Mouse (Mus musculus) spleen, adult 12 weeks (tissue): ENCODE measurements around the gene Ap4b1.

Experiments
- DNase-seq: peaks from one replicate; pipeline ENCODE4 v3.0.0; 2022; ENCODE audit warnings: low spot score

The Ap4b1 gene

DNA sequence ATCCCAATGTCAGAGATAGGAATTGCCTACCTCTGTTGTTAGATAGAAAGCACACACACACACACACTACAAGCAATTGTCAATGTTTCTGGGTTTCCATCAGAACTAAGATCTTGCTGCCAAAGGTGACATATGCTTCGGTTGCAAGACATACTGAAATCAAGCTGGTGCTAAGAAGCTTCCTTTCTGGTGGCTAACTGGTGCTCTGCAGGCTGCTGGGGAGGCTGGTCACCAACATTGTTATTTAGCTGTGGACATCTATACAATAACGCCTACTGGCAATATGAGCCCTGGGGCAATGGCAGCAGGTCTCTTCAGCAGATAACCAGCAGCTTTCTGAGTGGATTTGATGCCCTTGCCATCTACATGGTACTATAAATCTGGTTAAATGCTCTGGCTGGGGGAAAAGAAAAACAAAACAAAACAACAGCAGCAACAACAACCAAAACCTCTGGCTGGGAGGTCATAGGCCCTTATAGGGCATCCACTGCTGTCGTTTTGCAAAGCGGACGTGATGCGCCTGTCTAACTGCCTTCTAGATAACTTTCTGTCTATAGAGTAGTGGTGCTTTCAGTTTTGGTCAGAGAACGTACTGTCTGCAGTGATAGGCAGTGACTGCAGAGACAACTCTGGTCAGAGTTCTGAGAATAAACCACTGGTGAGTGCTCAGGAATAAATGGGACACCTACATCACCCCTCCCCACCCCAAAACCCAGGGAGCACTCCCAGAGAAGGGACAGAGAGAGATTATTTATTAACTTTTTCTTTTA, 47.9 kb downstream of the Ap4b1 start:
- no peak for DNase-seq

DNA sequence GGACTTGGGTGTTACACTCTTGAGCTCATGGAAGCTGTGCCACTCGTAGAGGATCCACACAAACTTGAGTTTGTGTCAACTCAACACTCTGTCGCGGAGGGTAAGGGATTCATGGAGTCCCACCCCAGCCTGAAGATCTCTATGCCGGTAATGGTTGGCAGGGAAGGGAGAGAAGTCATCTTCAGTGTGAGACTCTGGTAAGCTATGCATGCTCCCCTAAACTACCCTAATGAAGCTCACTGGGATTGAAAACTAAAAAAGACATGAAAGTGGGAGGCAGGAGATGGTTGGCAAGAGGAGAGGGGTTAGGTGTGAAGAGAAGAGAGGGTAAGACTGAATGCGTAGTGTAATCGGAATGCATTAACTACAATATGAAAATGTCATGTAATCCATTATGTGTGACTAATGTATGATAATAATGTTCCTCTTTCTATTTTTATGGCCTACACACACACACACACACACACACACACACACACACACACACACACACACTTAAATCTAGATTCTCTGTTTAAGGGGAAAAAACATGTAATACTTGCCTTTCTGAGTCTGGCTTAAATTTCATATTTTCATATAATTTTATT, 48.8 kb downstream of the Ap4b1 start:
- no peak for DNase-seq

DNA sequence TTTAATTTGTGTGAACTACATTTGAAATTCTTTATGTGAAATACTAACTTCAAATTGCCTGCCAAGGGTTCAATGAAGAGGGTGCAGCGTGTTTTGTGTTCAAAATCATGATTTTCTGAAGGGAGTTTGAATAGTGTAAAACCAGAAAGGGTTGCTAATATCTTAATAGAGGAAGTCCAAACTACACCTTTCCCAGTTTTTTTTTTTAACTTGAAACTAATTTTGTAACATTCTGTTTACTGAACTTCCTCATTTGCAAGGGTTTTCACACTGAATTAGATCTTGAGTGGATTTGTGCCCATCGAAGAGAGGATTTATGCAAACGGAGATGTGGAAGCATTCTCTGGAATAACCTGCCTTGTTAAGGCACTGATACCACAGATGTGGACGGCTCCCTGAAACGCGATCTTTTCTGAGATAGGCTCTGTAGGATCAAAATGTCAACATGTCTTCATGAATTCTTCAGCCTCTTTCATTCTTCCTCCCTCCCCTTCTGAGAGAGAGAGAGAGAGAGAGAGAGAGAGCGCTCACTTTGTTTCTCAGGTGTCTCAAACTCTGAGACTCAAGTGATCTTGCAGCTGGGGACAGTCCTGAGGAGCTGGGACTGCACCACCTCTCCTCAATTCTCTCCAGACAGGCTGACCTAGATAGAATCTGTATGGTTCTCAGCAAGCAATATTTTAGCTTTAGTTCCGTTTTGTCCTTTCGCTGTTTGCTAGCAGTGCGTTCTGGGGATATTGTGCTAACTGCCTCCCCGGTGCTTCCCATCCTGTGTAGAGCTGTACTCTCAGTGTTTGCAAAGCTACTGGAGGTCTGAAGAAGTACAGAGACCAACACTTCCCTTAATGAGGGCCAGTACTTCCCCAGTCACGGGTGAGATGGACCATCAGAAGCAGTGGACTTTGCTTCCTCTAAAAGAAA, 49.8 kb downstream of the Ap4b1 start, which contains the start of gene Ptpn22:
Gene Ptpn22, plus strand, starts transcription at position 915 of the 921 bp plus-strand sequence.
- DNase-seq = no peak

DNA sequence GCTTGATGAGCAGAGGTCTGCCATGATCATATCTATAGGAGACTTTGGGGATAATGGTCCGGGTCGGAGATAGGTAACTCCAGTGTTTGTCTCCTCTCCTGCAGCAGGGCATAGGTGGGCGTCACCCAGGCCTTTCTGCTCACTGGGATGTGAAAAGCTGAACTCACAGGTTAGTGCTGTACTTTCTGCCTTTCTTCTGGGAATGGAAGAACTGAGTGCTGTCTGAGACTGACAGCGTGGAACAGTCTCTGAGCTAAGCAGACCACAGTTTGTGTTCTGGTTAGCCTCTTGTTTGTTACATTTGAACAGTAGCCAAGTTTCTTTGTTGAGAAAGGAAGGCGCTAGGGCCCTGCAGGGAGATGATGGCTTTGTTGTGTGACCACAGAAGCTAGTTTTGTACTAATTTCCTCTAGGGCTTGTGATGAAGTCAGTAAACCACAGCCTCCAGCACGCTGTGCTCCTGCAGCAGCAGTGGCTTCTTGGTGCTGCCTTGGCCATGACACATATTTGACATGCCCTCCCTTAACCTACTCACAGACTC, 50.6 kb downstream of the Ap4b1 start:
- peak; percentile 56 for DNase-seq

DNA sequence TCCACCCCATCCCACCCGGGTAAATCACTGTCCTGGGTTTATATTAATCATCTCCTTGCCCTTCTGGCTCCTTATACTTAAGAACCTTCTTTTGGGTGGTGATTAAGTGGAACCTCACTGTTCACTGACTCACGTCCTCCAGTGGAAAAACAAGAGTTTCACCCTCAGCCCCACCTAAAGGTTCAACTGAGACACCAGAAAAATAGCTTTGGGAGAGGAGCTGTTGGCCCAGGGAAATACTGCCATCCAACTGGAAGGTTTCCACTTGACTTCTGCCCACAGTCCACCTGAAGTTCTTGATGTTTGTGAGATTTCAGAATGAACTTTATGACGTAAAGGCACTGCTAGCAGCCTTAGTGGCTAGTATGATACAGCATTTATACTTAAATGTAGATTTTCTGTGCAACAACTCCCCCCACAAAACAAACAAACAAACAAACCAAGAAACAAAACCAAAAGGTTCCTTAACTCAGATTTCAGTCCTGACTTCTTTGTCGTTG, 53.5 kb downstream of the Ap4b1 start:
- DNase-seq = no peak

DNA sequence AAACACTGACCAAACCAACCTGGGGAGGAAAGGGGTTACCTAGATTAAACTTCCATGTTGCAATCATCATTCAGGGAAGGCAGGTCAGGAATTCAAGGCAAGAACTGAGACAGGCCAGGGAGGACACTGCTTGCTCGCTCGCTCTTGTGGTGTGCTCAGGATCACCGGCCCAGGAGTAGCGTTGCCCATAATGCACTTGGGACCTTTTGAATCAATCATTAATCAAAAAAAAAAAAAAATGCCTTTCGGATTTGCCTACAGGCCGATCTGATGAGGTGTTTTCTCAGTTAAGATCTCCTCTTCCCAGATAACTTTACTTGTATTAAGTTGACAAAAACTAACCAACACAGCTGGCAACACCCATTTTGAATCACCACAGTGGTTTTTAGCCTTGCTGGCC, 54.9 kb downstream of the Ap4b1 start:
- no peak for DNase-seq

DNA sequence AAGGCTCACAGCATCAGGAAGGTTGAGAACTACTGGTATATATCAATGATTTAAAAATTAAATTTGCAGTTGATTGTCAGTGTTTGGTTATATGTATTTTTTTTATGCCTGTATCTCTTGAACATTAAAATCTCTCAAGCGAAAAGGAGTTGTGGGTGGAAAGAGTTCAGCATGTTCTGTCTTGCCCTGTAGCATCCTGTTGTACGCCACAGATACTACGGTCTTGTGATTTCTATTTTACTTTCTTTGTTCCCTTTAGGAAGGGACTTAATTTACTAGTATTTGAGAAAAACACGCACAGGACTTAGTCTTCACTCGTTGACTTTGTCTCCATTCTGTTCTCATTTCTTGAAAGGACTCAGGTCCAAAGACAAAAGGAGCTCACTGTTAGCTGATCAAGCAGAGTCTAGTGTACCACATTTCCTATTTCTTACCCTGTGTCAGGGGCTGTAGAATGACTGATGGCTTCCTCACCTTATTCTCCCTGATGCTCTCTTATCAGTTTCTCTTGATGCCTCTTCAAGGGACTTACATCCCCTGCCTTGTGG, 58.2 kb downstream of the Ap4b1 start:
- DNase-seq = no peak

DNA sequence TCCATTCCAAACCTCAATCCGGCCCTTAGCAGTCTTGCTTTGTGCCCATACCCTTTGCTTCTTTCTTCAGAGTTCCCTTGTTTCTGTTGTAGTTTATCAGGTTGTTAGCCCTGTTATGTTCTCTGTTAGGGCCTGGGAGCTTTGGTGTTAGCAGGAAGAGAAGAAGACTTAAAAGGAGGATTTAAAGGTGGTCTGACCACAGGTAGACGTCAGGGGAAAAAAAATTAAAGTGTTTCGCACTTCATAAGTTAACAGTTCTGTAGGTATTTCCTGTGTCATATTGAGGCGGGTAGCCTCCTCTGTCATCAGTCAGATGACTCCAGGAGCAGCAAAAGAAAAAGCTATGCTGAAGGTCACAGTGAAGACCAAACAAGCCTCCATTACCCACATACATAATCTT, 58.7 kb downstream of the Ap4b1 start:
- DNase-seq = no peak
